Comparison of ENCODE assay signal across 8 mouse cellular contexts in genomic region chr7:100684538-100684937, GRCm38 (mm10). TPM values are rescaled to one million over a fixed set of nuclear protein-coding genes. Genes with fewer than 3 reads are reported as not detected.
A peak's percentile ranks its signal among the peaks of the same experiment; 100 is the strongest.
DNase-seq lines count a peak whose midpoint lies in the region; ATAC-seq lines count a peak whose summit lies in the region.

No protein-coding gene starts in this region.

- H3K4me1 ChIP-seq in midbrain, embryonic 11.5 days (ENCODE audit: control insufficient read depth, insufficient read depth, low read length), result no peaks in the 10 kb centered on the region
- no peaks in the 10 kb centered on the region for H3K4me1 ChIP-seq in midbrain, embryonic 16.5 days (ENCODE audit: control insufficient read depth, insufficient read depth, low read length)

- no peaks in the 10 kb centered on the region for H3K27me3 ChIP-seq in midbrain, embryonic 11.5 days (ENCODE audit: control insufficient read depth, insufficient read depth, low read length)
- H3K27me3 ChIP-seq in midbrain, embryonic 16.5 days (ENCODE audit: control insufficient read depth, insufficient read depth, low read depth, low read length), result no peaks in the 10 kb centered on the region

- DNase-seq in midbrain, embryonic 11.5 days (ENCODE audit: low spot score, missing footprints), result peak; percentile 94
- peak; percentile 55 for DNase-seq in T-cell, adult 2 months (ENCODE audit: low spot score)
- peak; percentile 60 for DNase-seq in embryo, embryonic 11.5 days (ENCODE audit: low read depth, low spot score)
- DNase-seq in liver, result peak; percentile 79
- peak; percentile 79 for DNase-seq in retina, postnatal 1 day
- no peak for DNase-seq in ovary, postnatal 10 days (ENCODE audit: low spot score)

- H3K9ac ChIP-seq in midbrain, embryonic 11.5 days (ENCODE audit: low read length), result no peak overlapping the region
- no peak overlapping the region for H3K9ac ChIP-seq in midbrain, embryonic 16.5 days (ENCODE audit: low read depth, low read length)

- 62% methylated on average over 7 of the region's 7 CpGs for whole genome bisulfite sequencing in midbrain, embryonic 11.5 days
- 56% methylated on average over 7 of the region's 7 CpGs for WGBS in midbrain, embryonic 16.5 days

- H3K4me2 ChIP-seq in midbrain, embryonic 11.5 days, result no peak overlapping the region
- no peak overlapping the region for H3K4me2 ChIP-seq in midbrain, embryonic 16.5 days (ENCODE audit: low read length)

- H3K4me3 ChIP-seq in midbrain, embryonic 11.5 days (ENCODE audit: low read depth, low read length), result no peak overlapping the region
- no peak overlapping the region for H3K4me3 ChIP-seq in midbrain, embryonic 16.5 days (ENCODE audit: low read depth, low read length)

- no peaks in the 10 kb centered on the region for H3K36me3 ChIP-seq in midbrain, embryonic 11.5 days (ENCODE audit: control insufficient read depth, insufficient read depth, low read length)
- H3K36me3 ChIP-seq in midbrain, embryonic 16.5 days (ENCODE audit: control insufficient read depth, insufficient read depth, low read length), result no peaks in the 10 kb centered on the region

- no peaks in the 10 kb centered on the region for H3K9me3 ChIP-seq in midbrain, embryonic 11.5 days (ENCODE audit: control insufficient read depth, low read length)
- no peaks in the 10 kb centered on the region for H3K9me3 ChIP-seq in midbrain, embryonic 16.5 days (replicated peaks; ENCODE audit: control insufficient read depth, low read length, poor library complexity, severe bottlenecking)

- H3K27ac ChIP-seq in midbrain, embryonic 11.5 days (ENCODE audit: low read depth, low read length), result no peak overlapping the region
- no peak overlapping the region for H3K27ac ChIP-seq in midbrain, embryonic 16.5 days (ENCODE audit: low read length)

- ATAC-seq in midbrain, embryonic 11.5 days (ENCODE audit: low FRiP score), result no peak
- ATAC-seq in midbrain, embryonic 16.5 days, result no peak
- ATAC-seq in hematopoietic stem cell, adult 5-6 weeks (replicated peaks in 1 of 2; ENCODE audit: insufficient read depth in 1 of 2, low FRiP score in 2 of 2, low TSS enrichment in 1 of 2, low read depth in 1 of 2, poor library complexity in 2 of 2, severe bottlenecking in 2 of 2), result peak; percentile 43 to 75; a peak in 1 of 4 replicates

RNA-seq across cellular contexts. Expression of gene Fam168a, which starts 21.9 kb away (rescaled TPM):
- 34.8 and 36.3 TPM in 2 replicates for polyA plus RNA-seq in midbrain, embryonic 11.5 days (2014; fragmentation: Nextera tagmentation; extraction: Ambion mirVana)
- 100 and 104 TPM in 2 replicates for polyA plus RNA-seq in midbrain, embryonic 16.5 days (2015; fragmentation: Nextera tagmentation; extraction: Ambion mirVana)
- 18.6 and 19.3 TPM in 2 replicates for total RNA-seq in hematopoietic stem cell, adult 5-6 weeks (2017)

RNA-seq across cellular contexts. Expression of gene Plekhb1, which starts 22.3 kb away (rescaled TPM):
- polyA plus RNA-seq in midbrain, embryonic 11.5 days (2014; fragmentation: Nextera tagmentation; extraction: Ambion mirVana), result 3.6 and 4.3 TPM in 2 replicates
- polyA plus RNA-seq in midbrain, embryonic 16.5 days (2015; fragmentation: Nextera tagmentation; extraction: Ambion mirVana), result 9.7 and 17.4 TPM in 2 replicates
- total RNA-seq in hematopoietic stem cell, adult 5-6 weeks (2017), result not detected in 2 replicates

Comparison
In these comparisons a context has a peak if more than half of its experiments do, and no peak if none do; other contexts are left out.
1. ATAC-seq: peak in hematopoietic stem cell, adult 5-6 weeks (2 of 2); none in midbrain, embryonic 11.5 days (single experiment) and midbrain, embryonic 16.5 days (single experiment).